Mouse (Mus musculus): ENCODE data around the gene Ghdc.

The Ghdc gene

DNA sequence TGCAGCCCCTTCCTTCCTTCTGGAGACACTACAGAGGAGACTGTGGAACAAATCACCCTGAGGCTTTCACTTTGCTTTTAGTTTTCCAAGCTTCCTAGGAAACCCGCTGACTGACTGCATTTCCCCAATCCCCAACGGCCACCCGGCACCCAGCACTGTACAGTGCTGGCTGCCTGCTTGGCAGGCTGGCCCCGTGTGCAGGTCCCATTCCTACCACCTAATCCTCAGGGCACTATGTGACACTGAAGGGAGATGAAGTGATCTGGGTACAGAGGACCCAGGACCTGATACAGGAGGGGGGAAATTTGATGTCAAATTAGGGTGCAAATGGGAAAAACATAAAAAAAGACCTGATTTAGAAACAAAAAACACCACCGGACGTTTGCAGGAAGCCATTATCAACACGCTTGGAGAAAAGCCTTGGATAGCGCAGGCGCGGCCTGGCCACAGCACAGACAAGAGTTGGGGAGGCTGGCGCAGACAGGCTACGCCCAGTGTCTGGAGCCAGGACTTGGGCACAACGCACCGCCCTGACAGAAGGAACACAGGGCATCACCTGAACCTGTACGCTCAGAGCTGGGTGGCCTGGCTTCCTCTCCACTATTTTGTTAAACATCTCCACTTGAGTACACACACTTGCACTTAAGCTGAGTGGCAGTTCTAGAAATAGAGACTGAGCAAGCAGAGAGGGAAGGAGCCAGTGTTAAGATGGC lies 11.2 kb upstream of the Ghdc start:
- DNase-seq (ENCODE audit: low read depth), result no peak

- DNase-seq (ENCODE audit: low read depth), result no peak
Observed at GRCm38 (mm10) chr11:100780247-100780646, 9.5 kb upstream of the Ghdc start.

GRCm38 (mm10) chr11:100778069-100778468 lies 7.3 kb upstream of the Ghdc start:
- DNase-seq (ENCODE audit: low read depth), result no peak

GRCm38 (mm10) chr11:100775921-100776320 lies 5.2 kb upstream of the Ghdc start:
- DNase-seq (ENCODE audit: low read depth), result no peak

DNA sequence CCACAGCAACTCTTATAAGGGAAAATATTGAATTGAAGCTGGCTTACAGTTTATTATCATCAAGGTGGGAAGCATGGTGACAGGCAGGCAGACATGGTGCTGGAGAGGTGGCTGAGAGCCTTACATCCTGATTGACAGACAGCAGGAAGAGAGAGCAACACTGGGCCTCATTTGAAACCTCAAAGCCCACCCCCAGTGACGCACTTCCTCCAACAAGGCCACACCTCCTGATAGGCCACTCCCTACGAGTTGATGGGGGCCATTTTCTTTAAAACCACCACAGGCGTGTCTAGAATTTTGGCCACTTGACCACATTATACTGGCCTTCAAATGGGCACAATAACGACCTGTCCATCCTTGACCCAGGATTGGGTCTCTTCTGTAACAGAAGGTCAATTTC lies 3.5 kb upstream of the Ghdc start:
- DNase-seq (ENCODE audit: low read depth), result no peak

DNA sequence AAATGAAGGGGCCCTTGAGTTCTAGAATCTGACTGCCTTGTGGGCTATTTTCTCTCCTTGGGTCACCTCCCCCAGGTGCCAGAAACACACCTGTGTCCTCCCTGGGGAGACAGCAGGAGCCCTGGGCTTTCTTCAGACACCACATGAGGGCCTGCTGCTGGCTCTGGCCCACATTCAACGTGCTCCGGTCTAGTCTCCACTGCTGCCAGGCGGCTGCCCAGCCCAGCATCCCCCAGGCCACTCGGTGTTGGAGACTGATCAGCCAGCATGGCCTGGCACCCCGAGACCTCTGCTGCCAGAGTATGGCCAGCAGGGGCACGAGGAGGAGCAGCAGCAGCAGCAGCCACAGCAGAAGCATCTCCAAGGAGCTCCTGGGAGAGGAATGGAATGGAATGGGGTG lies 777 bp downstream of the Ghdc start:
- no peak for DNase-seq (ENCODE audit: low read depth)

GRCm38 (mm10) chr11:100767871-100768270 lies 2.9 kb downstream of the Ghdc start:
- no peak for DNase-seq (ENCODE audit: low read depth)

GRCm38 (mm10) chr11:100766726-100767125 lies 4.0 kb downstream of the Ghdc start:
- no peak for DNase-seq (ENCODE audit: low read depth)

- no peak for DNase-seq (ENCODE audit: low read depth)
Observed at GRCm38 (mm10) chr11:100762831-100763230, 7.9 kb downstream of the Ghdc start, which contains the start of gene Hcrt. Hcrt (minus strand) TSS chr11:100762931.

DNA sequence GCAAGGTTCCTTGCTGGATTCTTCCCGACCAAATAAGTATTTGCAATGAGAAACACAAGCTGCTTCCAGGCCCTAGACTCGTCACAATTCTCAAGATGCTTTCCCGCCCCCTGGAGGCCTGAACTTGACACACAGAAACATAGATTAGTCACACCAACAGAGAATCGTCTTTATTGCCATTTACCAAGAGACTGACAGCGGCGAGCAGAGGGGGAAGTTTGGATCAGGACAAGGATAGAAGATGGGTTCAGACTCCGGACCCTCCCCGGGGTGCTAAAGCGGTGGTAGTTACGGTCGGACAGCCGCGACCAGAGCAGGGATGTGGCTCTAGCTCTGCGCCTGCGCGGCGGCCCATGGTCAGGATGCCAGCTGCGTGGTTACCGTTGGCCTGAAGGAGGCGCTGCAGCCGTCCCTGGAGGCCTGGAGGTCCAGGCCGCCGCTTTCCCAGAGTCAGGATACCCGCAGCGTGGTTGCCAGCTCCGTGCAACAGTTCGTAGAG lies 9.2 kb downstream of the Ghdc start:
- peak; percentile 75 for DNase-seq (ENCODE audit: low read depth)

- DNase-seq (ENCODE audit: low read depth), result no peak
Observed at GRCm38 (mm10) chr11:100759611-100760233, 11.0 kb downstream of the Ghdc start, which contains the start of gene Kcnh4. Kcnh4 (minus strand) TSS chr11:100759942.

GRCm38 (mm10) chr11:100758707-100759610 lies 11.8 kb downstream of the Ghdc start:
- no peak for DNase-seq (ENCODE audit: low read depth)

DNA sequence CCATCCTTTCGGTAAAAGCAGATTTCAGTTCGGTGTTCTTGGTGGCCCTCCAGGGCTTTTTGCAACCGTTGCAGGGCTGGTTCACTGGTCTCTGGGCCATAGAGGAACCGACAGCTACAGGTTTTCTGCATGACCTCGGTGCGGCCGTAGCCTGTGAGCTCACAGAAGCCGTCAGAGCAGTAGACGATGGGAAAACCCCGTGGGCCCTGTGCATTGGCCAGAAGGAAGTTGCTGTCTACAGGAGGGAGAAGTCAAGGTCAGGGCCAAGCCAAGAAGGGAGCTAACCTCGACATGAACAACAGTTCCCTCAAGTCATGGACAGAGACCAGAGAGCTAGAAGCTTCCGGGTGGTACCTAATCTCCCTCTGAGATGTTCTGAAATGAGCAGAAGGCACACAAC lies 13.2 kb downstream of the Ghdc start:
- DNase-seq (ENCODE audit: low read depth), result no peak

DNA sequence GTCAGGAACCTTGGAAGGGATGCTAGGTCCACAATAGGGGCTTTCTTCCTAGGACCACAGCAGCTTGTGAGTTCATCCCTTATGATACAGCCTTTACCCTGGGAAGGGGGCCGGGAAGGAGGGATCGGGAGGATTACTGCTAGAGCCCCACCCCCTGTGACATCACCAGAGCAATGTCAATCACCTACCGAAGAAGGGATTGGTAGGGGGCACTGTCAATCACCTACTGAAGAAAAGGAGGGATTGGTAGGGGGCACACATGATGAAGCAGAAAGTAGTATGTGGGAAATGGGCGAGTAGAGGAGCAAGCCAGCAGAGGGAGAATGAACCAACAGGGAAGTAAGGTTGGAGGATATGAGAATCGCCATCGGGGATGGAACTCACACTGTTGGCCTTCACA lies 14.3 kb downstream of the Ghdc start:
- no peak for DNase-seq (ENCODE audit: low read depth)

- DNase-seq (ENCODE audit: low read depth), result no peak
Observed at GRCm38 (mm10) chr11:100754693-100755057, 16.1 kb downstream of the Ghdc start.

DNA sequence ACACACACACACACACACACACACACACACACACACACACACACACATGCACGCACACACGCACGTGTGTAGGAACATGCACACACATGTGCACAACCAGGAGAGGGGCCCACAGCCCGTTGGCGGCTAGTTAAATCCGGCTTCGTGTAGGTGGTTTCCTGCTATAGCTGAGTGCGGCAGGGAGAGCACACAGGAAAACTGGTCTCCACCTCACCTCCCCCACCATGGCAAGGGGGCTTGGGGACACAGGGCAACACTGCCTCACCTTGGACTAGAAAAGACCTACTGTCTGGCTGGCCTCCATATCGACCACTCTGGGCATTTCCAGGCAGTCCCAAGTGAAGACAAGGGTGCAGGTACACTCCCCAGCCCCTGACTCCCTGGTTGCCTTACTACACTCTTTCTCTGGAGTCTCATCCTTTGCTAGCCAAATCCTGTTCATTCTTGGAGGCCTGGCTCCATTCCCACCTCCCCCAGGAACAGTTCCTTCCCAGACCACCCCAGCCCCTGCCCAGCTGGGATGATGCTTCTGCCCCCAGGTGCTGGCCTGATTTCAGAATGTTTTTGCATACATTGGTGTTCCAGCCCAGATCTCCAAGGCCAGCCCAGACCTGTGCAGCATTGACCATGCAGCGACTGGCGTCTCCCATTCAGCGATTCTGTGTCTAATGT lies 16.6 kb downstream of the Ghdc start:
- DNase-seq (ENCODE audit: low read depth), result no peak

GRCm38 (mm10) chr11:100752294-100752693 lies 18.5 kb downstream of the Ghdc start:
- no peak for DNase-seq (ENCODE audit: low read depth)

DNA sequence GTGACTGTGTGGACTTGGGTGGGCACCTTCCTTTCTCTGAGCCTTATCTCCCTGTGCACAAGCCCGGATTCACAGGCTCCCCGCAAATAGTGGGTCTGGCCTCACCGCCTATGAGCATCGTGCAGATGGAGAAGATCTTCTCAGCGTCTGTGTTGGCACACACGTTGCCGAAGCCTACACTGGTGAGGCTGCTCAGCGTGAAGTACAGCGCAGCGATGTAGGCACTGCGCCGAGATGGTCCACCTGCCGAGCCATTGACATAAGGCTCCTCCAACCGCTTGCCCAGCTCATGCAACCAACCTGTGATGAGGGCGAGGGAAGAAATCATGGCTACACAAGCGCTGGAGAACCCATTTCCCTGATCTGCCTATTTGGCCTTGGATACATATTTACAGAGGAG lies 20.6 kb downstream of the Ghdc start:
- DNase-seq (ENCODE audit: low read depth), result no peak

DNA sequence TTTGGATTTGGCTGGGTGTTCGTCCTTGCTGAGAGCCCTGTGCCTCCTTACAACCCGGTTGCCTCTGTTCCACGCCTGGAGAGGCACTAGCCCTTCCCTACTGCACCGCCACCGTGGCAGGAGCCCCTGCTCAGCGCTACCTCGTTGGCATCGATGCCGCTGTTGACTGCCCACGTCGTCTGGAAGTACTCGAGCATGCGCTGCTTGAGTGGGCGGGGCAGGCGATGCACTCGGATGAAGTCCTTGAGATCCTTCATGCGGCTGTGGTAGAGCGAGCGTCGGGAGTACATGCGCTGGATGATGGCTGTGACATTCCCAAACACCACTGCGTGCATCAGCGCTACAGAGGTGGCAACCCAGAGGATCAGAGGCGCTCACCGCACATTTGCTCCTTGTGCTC lies 21.3 kb downstream of the Ghdc start:
- no peak for DNase-seq (ENCODE audit: low read depth)

GRCm38 (mm10) chr11:100748620-100749019 lies 22.1 kb downstream of the Ghdc start:
- no peak for DNase-seq (ENCODE audit: low read depth)

GRCm38 (mm10) chr11:100747114-100747513 lies 23.6 kb downstream of the Ghdc start:
- no peak for DNase-seq (ENCODE audit: low read depth)

- DNase-seq (ENCODE audit: low read depth), result no peak
Observed at GRCm38 (mm10) chr11:100746546-100746945, 24.2 kb downstream of the Ghdc start.

Measured in c-Kit-positive CD71-positive TER-119-negative erythroid progenitor cells, embryonic 14.5 days (primary cell).